Mouse (Mus musculus) heart, embryonic 10.5 days (tissue): ENCODE data around the gene Cisd1. TPM values are rescaled to one million over a fixed set of nuclear protein-coding genes. Genes with fewer than 3 reads are reported as not detected.

Experiments
- DNase-seq: peaks from one replicate; pipeline ENCODE4 v3.0.0-alpha.2; 2017; ENCODE audit warnings: low spot score
- H3K27ac ChIP-seq: fragments of 300-500 bp; sonication (generic); 2 replicates; pipeline ENCODE4 v1.5.1; 2016; ENCODE audit warnings: mild to moderate bottlenecking
- H3K27me3 ChIP-seq: fragments of 300-500 bp; sonication (generic); 2 replicates; pipeline ENCODE4 v1.6.1; 2016; ENCODE audit warnings: mild to moderate bottlenecking; ENCODE audit not compliant: poor library complexity, insufficient read depth, severe bottlenecking
- H3K36me3 ChIP-seq: fragments of 300-500 bp; sonication (generic); 2 replicates; pipeline ENCODE4 v1.6.1; 2016; ENCODE audit warnings: mild to moderate bottlenecking, moderate library complexity
- H3K4me1 ChIP-seq: fragments of 300-500 bp; sonication (generic); 2 replicates; pipeline ENCODE4 v1.6.1; 2016; ENCODE audit warnings: mild to moderate bottlenecking
- H3K4me3 ChIP-seq: fragments of 300-500 bp; sonication (generic); 2 replicates; pipeline ENCODE4 v1.5.1; 2016; ENCODE audit warnings: mild to moderate bottlenecking, moderate library complexity
- H3K9me3 ChIP-seq: fragments of 300-500 bp; sonication (generic); 2 replicates; pipeline ENCODE4 v1.6.1; 2016; ENCODE audit warnings: mild to moderate bottlenecking, moderate library complexity
- WGBS: fragments of 180-500 bp; shearing (Covaris S2); methylation state at CpG from one replicate; pipeline ENCODE4 v1.1.7; 2016; 5-methylcytosine and 5-hydroxymethylcytosine counted together
- polyA plus RNA-seq: library from polyadenylated mRNA; unstranded; fragments of >200 nt; fragmentation: Nextera tagmentation; extraction: Ambion mirVana; gene quantifications from 2 replicates; pipeline ENCODE4 v1.2.1, GENCODE M21; 2016

Cisd1 gene
- polyA plus RNA-seq, 1 experiment from 2014 or later, result 127 TPM

DNA sequence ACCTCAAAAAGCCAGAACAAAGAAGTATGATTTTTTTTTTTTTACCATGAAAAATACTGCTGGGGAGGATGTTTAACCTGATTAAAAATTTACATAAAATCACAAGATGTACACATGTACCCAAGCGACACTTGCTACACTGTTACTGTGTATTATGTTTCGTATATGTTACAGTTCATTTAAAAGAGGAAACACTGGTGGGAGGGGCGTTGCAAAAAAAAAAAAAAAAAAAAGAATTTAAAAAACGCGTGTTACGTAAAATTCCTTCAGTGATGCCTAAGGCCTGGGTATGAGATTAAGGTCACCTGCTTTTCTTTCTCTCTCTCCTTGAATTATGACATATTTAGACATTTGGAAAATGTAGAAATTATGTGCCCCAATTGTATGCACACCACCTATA is 38.0 kb downstream of the Cisd1 start:
- H3K9me3 ChIP-seq, result no peaks in the 10 kb centered on the region
- 0 out of 2 replicates have a peak, but pooled peaks cover 3% of the 10 kb centered on the region for H3K4me1 ChIP-seq
- WGBS, result 56% methylated on average over 6 of the region's 6 CpGs
- DNase-seq, result no peak
- no peaks in the 10 kb centered on the region for H3K36me3 ChIP-seq
- no peaks in the 10 kb centered on the region for H3K27me3 ChIP-seq
- H3K4me3 ChIP-seq, result no peak overlapping the region
- no peak overlapping the region for H3K27ac ChIP-seq

- H3K4me1 ChIP-seq, result 0 out of 2 replicates have a peak, but pooled peaks cover 3% of the 10 kb centered on the region
- no peaks in the 10 kb centered on the region for H3K9me3 ChIP-seq
- H3K36me3 ChIP-seq, result no peaks in the 10 kb centered on the region
- DNase-seq, result peak; percentile 73
- H3K27me3 ChIP-seq, result no peaks in the 10 kb centered on the region
- H3K27ac ChIP-seq, result no peak overlapping the region
- peak overlapping the region; percentile 45 for H3K4me3 ChIP-seq
- 13% methylated on average over 6 of the region's 6 CpGs for WGBS
Observed at GRCm38 (mm10) chr10:71306190-71306589, 38.6 kb downstream of the Cisd1 start.

DNA sequence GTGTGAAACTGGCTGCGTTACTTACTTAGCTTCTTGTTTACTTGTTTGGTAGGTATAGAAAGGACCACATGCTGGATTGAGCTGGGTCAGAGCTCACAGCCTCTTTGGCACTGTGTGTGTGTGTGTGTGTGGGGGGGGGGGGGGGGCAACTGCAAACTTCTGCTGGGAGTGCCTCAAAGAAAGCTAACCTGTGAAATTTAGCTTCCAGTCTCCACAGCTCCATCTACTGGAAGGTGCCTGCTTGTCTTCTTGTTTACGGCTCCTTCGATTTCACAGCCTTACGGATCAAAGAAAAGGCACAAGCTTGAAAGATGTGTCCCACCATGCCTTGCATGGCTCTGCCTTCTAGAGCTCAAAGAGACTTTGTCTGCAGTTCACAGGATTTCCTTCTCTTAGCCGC is 42.3 kb downstream of the Cisd1 start:
- 0 out of 2 replicates have a peak overlapping the region, but pooled peaks have one; percentile 23 for H3K4me3 ChIP-seq
- no peaks in the 10 kb centered on the region for H3K36me3 ChIP-seq
- no peaks in the 10 kb centered on the region for H3K27me3 ChIP-seq
- DNase-seq, result peak; percentile 58
- no peaks in the 10 kb centered on the region for H3K9me3 ChIP-seq
- 0 out of 2 replicates have a peak, but pooled peaks cover 3% of the 10 kb centered on the region for H3K4me1 ChIP-seq
- WGBS, result 29% methylated on average over 5 of the region's 5 CpGs
- no peak overlapping the region for H3K27ac ChIP-seq

DNA sequence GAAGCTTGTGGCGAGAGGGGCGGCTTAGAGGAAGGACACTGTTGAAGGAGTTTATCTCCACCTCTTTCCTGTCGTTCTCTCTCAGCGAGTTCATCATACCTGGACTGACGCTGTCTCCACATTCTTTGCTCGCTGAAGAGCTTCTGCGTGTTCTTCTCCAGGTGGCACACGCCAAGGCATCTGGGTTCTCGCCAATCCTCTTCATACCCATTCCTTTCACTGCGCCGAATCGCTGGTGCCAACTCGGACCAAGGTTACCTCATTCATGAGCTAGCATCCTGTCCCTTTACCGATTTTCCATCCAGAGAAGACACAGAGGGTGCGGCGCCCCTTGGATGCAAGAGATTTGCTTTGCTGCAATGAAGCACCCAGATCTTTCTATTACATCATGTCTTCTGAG is 44.6 kb downstream of the Cisd1 start:
- WGBS, result 75% methylated on average over 16 of the region's 16 CpGs
- Histone ChIP-seq H3K4me1 (no peaks in the 10 kb centered on the region), H3K4me3 (no peak overlapping the region), H3K27ac (no peak overlapping the region), H3K27me3 (no peaks in the 10 kb centered on the region), H3K36me3 (no peaks in the 10 kb centered on the region), H3K9me3 (no peaks in the 10 kb centered on the region)
- peak; percentile 51 for DNase-seq

- H3K4me3 ChIP-seq, result no peak overlapping the region
- WGBS, result 46% methylated on average over 4 of the region's 4 CpGs
- no peak overlapping the region for H3K27ac ChIP-seq
- H3K4me1 ChIP-seq, result peaks cover 16% of the 10 kb centered on the region
- H3K36me3 ChIP-seq, result no peaks in the 10 kb centered on the region
- no peaks in the 10 kb centered on the region for H3K27me3 ChIP-seq
- no peaks in the 10 kb centered on the region for H3K9me3 ChIP-seq
- peak; percentile 35 for DNase-seq
Observed at GRCm38 (mm10) chr10:71293245-71293644, 51.5 kb downstream of the Cisd1 start.

- 13% methylated on average over 11 of the region's 11 CpGs for WGBS
- Histone ChIP-seq H3K27me3 (no peaks in the 10 kb centered on the region), H3K9me3 (no peaks in the 10 kb centered on the region), H3K4me1 (peaks cover 16% of the 10 kb centered on the region), H3K27ac (no peak overlapping the region), H3K4me3 (peak overlapping the region; percentile 36; the same call in 1 of the 2 replicates), H3K36me3 (no peaks in the 10 kb centered on the region)
- peak; percentile 70 for DNase-seq
Observed at GRCm38 (mm10) chr10:71292254-71292653, 52.5 kb downstream of the Cisd1 start.

GRCm38 (mm10) chr10:71291801-71292200 is 53.0 kb downstream of the Cisd1 start:
- Histone ChIP-seq H3K4me3 (peak overlapping the region; percentile 36; the same call in 1 of the 2 replicates), H3K27ac (no peak overlapping the region), H3K4me1 (peaks cover 16% of the 10 kb centered on the region), H3K9me3 (no peaks in the 10 kb centered on the region), H3K27me3 (peaks cover 4% of the 10 kb centered on the region; the same call in 1 of the 2 replicates), H3K36me3 (no peaks in the 10 kb centered on the region)
- 15% methylated on average over 4 of the region's 4 CpGs for WGBS
- DNase-seq, result no peak

- H3K4me1 ChIP-seq, result peaks cover 16% of the 10 kb centered on the region
- H3K9me3 ChIP-seq, result no peaks in the 10 kb centered on the region
- H3K27me3 ChIP-seq, result peaks cover 9% of the 10 kb centered on the region; the same call in 1 of the 2 replicates
- 23% methylated on average over 3 of the region's 3 CpGs for WGBS
- H3K36me3 ChIP-seq, result no peaks in the 10 kb centered on the region
- H3K4me3 ChIP-seq, result no peak overlapping the region
- no peak overlapping the region for H3K27ac ChIP-seq
- peak; percentile 72 for DNase-seq
Observed at GRCm38 (mm10) chr10:71291179-71291661, 53.5 kb downstream of the Cisd1 start.

DNA sequence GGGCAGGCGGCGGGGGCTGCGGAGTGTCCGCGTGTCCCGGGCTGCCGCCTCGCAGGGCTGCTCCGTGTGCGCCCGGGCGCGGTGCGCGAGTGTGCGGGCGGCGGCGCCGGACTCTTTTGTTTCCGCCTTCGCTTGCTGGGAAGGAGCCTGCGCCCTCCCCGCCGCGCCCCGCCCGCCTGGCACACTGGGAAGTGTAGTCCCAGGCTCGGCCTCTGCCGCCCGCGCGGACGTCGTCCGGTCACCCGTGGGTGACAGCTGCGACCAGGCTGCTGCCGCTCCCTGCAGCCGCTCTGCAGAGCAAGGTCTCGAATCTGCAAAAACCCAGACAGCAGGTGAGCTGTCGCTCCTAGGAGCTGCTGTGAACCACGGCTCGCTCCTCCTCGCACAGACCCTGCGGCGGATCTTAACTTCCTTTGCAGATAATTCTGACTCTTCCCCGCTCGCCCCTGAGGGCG is 59.6 kb downstream of the Cisd1 start, which contains the start of gene Ube2d1:
Gene Ube2d1, minus strand, starts transcription at position 137 of the 455 bp plus-strand sequence.
- WGBS, result under 1% methylated on average over 50 of the region's 50 CpGs
- H3K27ac ChIP-seq, result peak within 1 kb of the TSS; percentile 95
- H3K27me3 ChIP-seq, result peaks cover 13% of the 10 kb centered on the region; the same call in 1 of the 2 replicates
- H3K4me3 ChIP-seq, result peak within 1 kb of the TSS; percentile 97
- H3K9me3 ChIP-seq, result no peaks in the 10 kb centered on the region
- H3K36me3 ChIP-seq, result no peaks in the 10 kb centered on the region
- DNase-seq, result peak; percentile 90
- peaks cover 9% of the 10 kb centered on the region; the same call in 1 of the 2 replicates for H3K4me1 ChIP-seq

DNA sequence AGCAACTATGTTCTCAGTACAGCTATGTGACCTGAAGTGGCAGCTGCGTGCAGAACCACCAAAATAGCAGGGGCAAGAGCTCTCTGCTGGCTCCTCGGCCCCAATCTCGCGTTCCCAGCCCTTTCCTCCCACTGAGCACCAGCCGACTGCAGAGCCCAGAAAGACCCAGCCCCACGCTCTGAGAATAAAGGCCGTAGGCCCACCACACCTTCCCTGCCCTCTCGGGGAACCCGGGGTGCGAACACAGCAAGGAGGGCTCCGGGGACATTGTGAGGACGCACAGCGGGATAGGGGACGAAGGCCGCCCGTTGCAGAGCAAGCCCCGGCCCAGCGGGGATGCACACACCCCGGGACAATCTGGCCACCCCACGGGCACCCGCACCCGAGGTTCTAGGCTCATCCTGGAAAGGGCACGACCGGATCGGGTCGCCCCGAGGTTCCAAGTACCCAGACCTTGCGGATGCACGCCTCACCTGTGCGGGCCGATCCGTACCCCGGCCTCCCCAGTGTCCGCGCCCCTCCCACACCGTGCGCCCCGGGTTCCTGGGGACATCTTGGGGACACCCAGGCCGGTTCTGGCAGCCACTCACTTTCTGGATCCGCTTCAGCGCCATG is 60.1 kb downstream of the Cisd1 start:
- H3K36me3 ChIP-seq, result no peaks in the 10 kb centered on the region
- H3K4me1 ChIP-seq, result peaks cover 9% of the 10 kb centered on the region; the same call in 1 of the 2 replicates
- peak overlapping the region; percentile 97 for H3K4me3 ChIP-seq
- under 1% methylated on average over 41 of the region's 41 CpGs for WGBS
- peak; percentile 86 for DNase-seq
- no peaks in the 10 kb centered on the region for H3K9me3 ChIP-seq
- peaks cover 13% of the 10 kb centered on the region; the same call in 1 of the 2 replicates for H3K27me3 ChIP-seq
- H3K27ac ChIP-seq, result peak overlapping the region; percentile 95

GRCm38 (mm10) chr10:71284131-71284510 is 60.6 kb downstream of the Cisd1 start:
- WGBS, result 21% methylated on average over 8 of the region's 8 CpGs
- DNase-seq, result peak; percentile 25
- peak overlapping the region; percentile 95 for H3K27ac ChIP-seq

More at GRCm38 (mm10) chr10:71284131-71284510, 60.6 kb downstream of the Cisd1 start:
- Histone ChIP-seq H3K36me3 (no peaks in the 10 kb centered on the region), H3K4me1 (peaks cover 9% of the 10 kb centered on the region; the same call in 1 of the 2 replicates), H3K27me3 (peaks cover 13% of the 10 kb centered on the region; the same call in 1 of the 2 replicates), H3K9me3 (no peaks in the 10 kb centered on the region), H3K4me3 (peak overlapping the region; percentile 97)
